ENCODE assay signal across 7 mouse cellular contexts in genomic region chr2:11503736-11504135, GRCm38 (mm10). TPM values are rescaled to one million over a fixed set of nuclear protein-coding genes. Genes with fewer than 3 reads are reported as not detected.
A peak's percentile ranks its signal among the peaks of the same experiment; 100 is the strongest.
DNase-seq lines count a peak whose midpoint lies in the region; ATAC-seq and TF ChIP-seq lines count a peak whose summit lies in the region.

No protein-coding gene starts in this region.

- peaks cover 9% of the 10 kb centered on the region; the same call in 1 of the 2 replicates for H3K4me1 ChIP-seq in lung, postnatal 0 days (ENCODE audit: insufficient read depth, low read depth, low read length)
- peaks cover 34% of the 10 kb centered on the region for H3K4me1 ChIP-seq in hindbrain, embryonic 10.5 days (replicated peaks)
- no peaks in the 10 kb centered on the region; the same call in 1 of the 2 replicates for H3K4me1 ChIP-seq in liver, embryonic 16.5 days (ENCODE audit: control insufficient read depth, low read depth, low read length)

- TF ChIP-seq EP300 in lung, postnatal 0 days (IDR thresholded peaks at IDR 0.05): no peak

- ATAC-seq in lung, postnatal 0 days: no peak
- no peak for ATAC-seq in liver, embryonic 16.5 days (ENCODE audit: low read depth)

- no peak overlapping the region for H3K4me3 ChIP-seq in lung, postnatal 0 days (ENCODE audit: low read depth, low read length)
- peak overlapping the region; percentile 67 for H3K4me3 ChIP-seq in hindbrain, embryonic 10.5 days
- H3K4me3 ChIP-seq in liver, embryonic 16.5 days (ENCODE audit: low read depth, low read length): peak overlapping the region; percentile 63; the same call in 1 of the 2 replicates

- 32% methylated on average over 7 of the region's 7 CpGs for WGBS in lung, postnatal 0 days
- WGBS in hindbrain, embryonic 10.5 days: 21% methylated on average over 7 of the region's 7 CpGs
- WGBS in liver, embryonic 16.5 days (ENCODE audit: insufficient replicate concordance): 48% methylated on average over 7 of the region's 7 CpGs

- H3K9ac ChIP-seq in lung, postnatal 0 days (replicated peaks; ENCODE audit: low read depth): no peak overlapping the region; the same call in 1 of the 2 replicates
- H3K9ac ChIP-seq in liver, embryonic 16.5 days (ENCODE audit: low read depth, low read length): no peak overlapping the region; the same call in 1 of the 2 replicates

- no peaks in the 10 kb centered on the region for H3K27me3 ChIP-seq in lung, postnatal 0 days (replicated peaks; ENCODE audit: insufficient read depth, low read length)
- H3K27me3 ChIP-seq in hindbrain, embryonic 10.5 days (ENCODE audit: insufficient read depth, poor library complexity, severe bottlenecking): peaks cover 21% of the 10 kb centered on the region
- peaks cover 32% of the 10 kb centered on the region for H3K27me3 ChIP-seq in liver, embryonic 16.5 days (ENCODE audit: control insufficient read depth, insufficient read depth, low read depth, low read length)

- no peaks in the 10 kb centered on the region for H3K9me3 ChIP-seq in lung, postnatal 0 days (ENCODE audit: low read length)
- no peaks in the 10 kb centered on the region for H3K9me3 ChIP-seq in hindbrain, embryonic 10.5 days
- H3K9me3 ChIP-seq in liver, embryonic 16.5 days (replicated peaks; ENCODE audit: control insufficient read depth, low read length): no peaks in the 10 kb centered on the region

- DNase-seq in lung, postnatal 0 days (ENCODE audit: low spot score): no peak
- no peak for DNase-seq in lung, postnatal 4 days
- peak; percentile 13 for DNase-seq in hindbrain, embryonic 10.5 days (ENCODE audit: low spot score)
- no peak for DNase-seq in Muller cell, postnatal 12 days (ENCODE audit: inconsistent ontology term)
- DNase-seq in adrenal gland, adult 8-10 months: no peak
- no peak for DNase-seq in gastrocnemius, postnatal 4 days (ENCODE audit: low spot score in 2 of 2)

- peak overlapping the region; percentile 95 for H3K27ac ChIP-seq in lung, postnatal 0 days (ENCODE audit: low read length)
- peak overlapping the region; percentile 96 for H3K27ac ChIP-seq in hindbrain, embryonic 10.5 days
- no peak overlapping the region for H3K27ac ChIP-seq in liver, embryonic 16.5 days (ENCODE audit: low read length)

- peak overlapping the region; percentile 71 for H3K4me2 ChIP-seq in lung, postnatal 0 days (replicated peaks; ENCODE audit: low read depth, low read length)
- peak overlapping the region; percentile 76 for H3K4me2 ChIP-seq in liver, embryonic 16.5 days (ENCODE audit: low read depth, low read length)

- no peak for TF ChIP-seq CTCF in lung, postnatal 0 days (IDR thresholded peaks at IDR 0.05)

- H3K36me3 ChIP-seq in lung, postnatal 0 days (ENCODE audit: insufficient read depth, low read length): no peaks in the 10 kb centered on the region
- peaks cover 6% of the 10 kb centered on the region; the same call in 1 of the 2 replicates for H3K36me3 ChIP-seq in hindbrain, embryonic 10.5 days
- no peaks in the 10 kb centered on the region for H3K36me3 ChIP-seq in liver, embryonic 16.5 days (ENCODE audit: control insufficient read depth, insufficient read depth)

RNA-seq across cellular contexts. Expression of gene Pfkfb3, which starts 50.1 kb away (rescaled TPM):
- 17.7 and 18.3 TPM in 2 replicates for polyA plus RNA-seq in lung, postnatal 0 days (2015; fragmentation: Nextera tagmentation; extraction: Ambion mirVana)
- polyA plus RNA-seq in hindbrain, embryonic 10.5 days (2016; fragmentation: Nextera tagmentation; extraction: Ambion mirVana): 14.8 and 15.4 TPM in 2 replicates
- polyA plus RNA-seq in liver, embryonic 16.5 days (2015; fragmentation: Nextera tagmentation; extraction: Ambion mirVana): 5.8 and 6.1 TPM in 2 replicates
- 100 to 1,000 TPM in 1 of 4 experiments, 10 to 100 TPM in 3; 62.7 to 118 (median 75.9) TPM for total RNA-seq in adrenal gland, adult 8-10 months (2022)
- total RNA-seq in gastrocnemius, postnatal 4 days (2021): 10 to 100 TPM in 1 of 2 experiments, 1 to 10 TPM in 1; 9.2 to 17.3 TPM
